Mouse (Mus musculus) gastrocnemius, postnatal 14 days (tissue): ENCODE data around the gene Crot. TPM values are rescaled to one million over a fixed set of nuclear protein-coding genes. Genes with fewer than 3 reads are reported as not detected.
"Not testable (repeated sequence)": the region's sequence is repeated elsewhere in the genome, so short reads cannot be mapped to it uniquely, and the experiment has no call there.

Experiments
- DNase-seq: peaks from one replicate; pipeline ENCODE4 v3.0.0; 2021; ENCODE audit warnings: mixed read lengths
- intact Hi-C: fragments of 180-260 bp; cut with DNase I; formaldehyde crosslinking; loops from one replicate; pipeline ENCODE4 v1.15.1; 2025; ENCODE audit warnings: low total_unique reads
- total RNA-seq, 2 experiments: library from RNA; stranded (reverse); gene quantifications; 2 replicates each; pipeline ENCODE4 v1.2.3; 2021

Gene Crot
- total RNA-seq, 2 experiments from 2014 or later: 26.9 to 27.3 TPM

DNA sequence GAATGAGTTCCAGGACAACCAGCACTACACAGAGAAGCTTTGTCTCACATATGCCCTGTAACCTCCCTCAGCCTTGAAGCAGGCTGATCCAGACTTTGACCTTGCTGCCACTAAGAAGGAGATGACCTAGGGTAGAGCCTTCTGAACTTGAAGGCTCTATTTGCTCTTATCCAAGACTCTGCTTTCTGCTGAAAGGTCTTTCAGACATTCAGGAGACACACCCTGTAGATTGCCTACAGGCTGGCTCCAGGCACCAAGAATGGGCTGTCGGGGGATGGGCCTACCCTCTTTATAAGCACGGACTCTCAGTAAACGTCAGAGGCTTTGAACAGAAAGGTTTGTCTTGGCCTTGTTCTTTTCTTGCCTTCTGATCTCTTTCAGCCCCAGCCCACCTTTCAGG lies 9.5 kb upstream of the Crot start:
- intact Hi-C loops, DNase-seq: not testable (repeated sequence)

- DNase-seq, intact Hi-C loops: not testable (repeated sequence)
These were observed 2.9 kb upstream of the Crot start for GRCm38 (mm10) chr5:9000006-9000405.

DNA sequence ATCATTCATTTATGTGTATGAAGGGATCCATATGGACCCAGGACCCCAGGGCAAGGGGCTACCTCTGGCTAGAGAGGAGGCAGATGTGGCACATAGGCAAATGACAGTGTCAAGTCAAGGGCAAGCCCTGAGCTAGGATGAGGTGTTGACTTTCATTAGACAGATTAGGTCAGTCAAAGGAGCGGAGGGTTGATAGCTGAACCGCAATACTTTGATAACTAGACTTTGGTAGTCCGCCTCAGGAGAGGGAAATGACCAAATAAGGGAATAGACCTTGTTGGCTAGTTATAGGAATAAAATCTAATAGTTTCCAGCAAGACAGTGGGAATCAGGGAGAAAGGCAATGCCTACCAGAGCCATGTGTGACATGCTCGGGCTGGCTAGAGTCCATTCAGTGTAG lies 2.0 kb upstream of the Crot start:
- intact Hi-C loops: no loop called here
- no peak for DNase-seq

GRCm38 (mm10) chr5:8997513-8997895 lies 380 bp upstream of the Crot start:
- intact Hi-C loops: no loop called here

DNA sequence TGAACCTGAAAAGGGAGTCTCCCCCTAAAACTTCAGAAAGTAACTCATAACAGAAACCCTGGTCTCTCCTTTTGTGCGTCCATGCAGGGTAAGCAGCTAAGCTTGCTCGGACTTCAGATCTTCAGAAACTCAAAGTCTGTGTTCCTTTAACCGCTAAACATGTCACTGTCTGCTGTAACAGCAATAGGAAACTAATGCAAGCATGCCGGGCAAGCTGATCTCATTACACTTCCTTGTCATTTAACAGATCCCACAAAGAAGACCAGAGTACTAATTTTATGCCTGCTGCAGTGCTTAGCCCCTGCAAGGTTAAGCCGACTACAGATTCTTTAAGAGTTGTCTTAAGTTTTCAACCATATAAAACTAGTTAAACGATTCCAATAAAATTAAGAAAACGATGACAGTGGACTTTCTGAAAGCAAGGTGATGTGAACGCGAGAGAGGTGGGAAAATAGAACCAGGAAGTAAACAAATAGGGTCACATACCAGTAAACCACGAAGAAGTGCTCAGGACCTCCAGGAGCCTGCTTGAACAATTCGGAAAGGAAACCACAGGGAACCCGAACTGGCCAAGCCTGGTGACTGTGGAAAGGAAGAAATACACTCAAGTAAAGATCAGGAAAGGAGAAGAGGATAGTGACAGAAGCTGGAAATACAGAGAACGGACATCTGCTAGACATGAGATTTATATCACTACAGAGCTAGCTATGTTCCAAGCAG lies 998 bp downstream of the Crot start:
- intact Hi-C loops: no loop called here
- no peak for DNase-seq

More at GRCm38 (mm10) chr5:8997513-8997895, 380 bp upstream of the Crot start:
- peak; percentile 43 for DNase-seq

GRCm38 (mm10) chr5:8991626-8992025 lies 5.5 kb downstream of the Crot start:
- intact Hi-C loops: no loop called here
- no peak for DNase-seq

DNA sequence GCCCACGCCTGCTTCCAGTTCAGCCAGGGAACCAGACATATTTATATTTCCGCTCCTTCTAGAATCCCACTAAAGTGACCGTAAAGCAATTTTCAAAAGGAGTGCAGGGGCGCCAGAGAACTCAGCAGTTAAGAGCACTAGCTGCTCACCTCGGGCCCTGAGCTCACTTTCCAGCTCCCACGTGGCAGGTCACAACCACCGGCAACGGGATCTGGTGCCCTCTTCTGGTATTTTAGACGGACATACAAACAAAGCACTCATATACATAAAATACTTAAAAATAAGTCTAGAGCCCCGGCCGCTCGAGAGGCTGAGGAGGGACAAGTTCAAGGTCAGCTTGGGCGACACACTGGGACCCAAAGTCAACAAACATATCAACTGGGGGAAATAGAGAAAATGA lies 6.6 kb downstream of the Crot start:
- intact Hi-C loops: no loop called here
- no peak for DNase-seq

DNA sequence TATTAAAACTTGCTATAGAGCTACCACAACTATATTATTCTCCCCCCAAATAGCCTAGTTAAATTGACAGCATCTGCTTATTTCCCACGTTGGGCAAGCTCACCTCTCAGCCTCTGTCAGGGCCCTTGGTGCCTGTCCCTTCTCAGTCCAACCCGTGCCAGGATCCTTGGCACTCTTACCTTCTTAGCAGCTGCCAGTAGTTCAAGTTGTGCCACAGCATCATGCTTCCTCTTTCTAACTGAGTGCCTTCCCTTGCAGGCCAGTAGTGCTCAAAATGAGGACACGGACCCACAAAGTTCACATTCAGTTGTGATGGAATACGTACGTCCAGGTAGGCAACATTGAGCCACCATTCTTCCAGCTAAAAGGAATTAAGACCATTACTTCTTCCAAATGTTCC lies 9.2 kb downstream of the Crot start:
- intact Hi-C loops: no loop called here

GRCm38 (mm10) chr5:8985470-8985869 lies 11.7 kb downstream of the Crot start:
- intact Hi-C loops: no loop called here

More for the DNA sequence above, 9.2 kb downstream of the Crot start:
- DNase-seq: no peak

GRCm38 (mm10) chr5:8974721-8975120 lies 22.4 kb downstream of the Crot start:
- intact Hi-C loops: no loop called here
- DNase-seq: no peak

More at GRCm38 (mm10) chr5:8985470-8985869, 11.7 kb downstream of the Crot start:
- DNase-seq: no peak

GRCm38 (mm10) chr5:8972355-8972754 lies 24.8 kb downstream of the Crot start:
- intact Hi-C loops: no loop called here
- DNase-seq: no peak

GRCm38 (mm10) chr5:8970694-8971093 lies 26.4 kb downstream of the Crot start:
- no peak for DNase-seq
- intact Hi-C loops: no loop called here

DNA sequence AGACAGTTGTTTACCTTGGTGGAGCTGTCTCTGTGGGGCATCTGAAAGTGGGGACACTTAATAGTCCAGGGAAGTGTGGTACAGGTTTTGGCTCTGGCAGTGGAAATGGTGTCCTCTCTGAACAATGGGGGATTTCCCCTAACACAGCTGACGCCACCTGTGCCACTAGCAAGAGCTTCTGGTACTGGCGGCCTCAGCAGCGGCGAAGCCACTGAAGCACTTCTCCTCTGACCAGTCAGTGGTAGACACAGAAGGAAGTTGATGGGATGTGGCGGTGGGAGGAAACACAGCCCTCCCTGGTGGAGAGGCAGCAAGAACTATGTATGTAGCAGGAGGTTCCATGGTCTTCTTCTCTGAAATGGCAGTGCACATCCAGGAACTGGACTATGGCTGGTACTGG lies 32.6 kb downstream of the Crot start:
- no peak for DNase-seq
- intact Hi-C loops: no loop called here

- intact Hi-C loops: no loop called here
- no peak for DNase-seq
These were observed 36.6 kb downstream of the Crot start for GRCm38 (mm10) chr5:8960534-8960933.

GRCm38 (mm10) chr5:8955544-8955943 lies 41.6 kb downstream of the Crot start:
- DNase-seq: no peak
- intact Hi-C loops: no loop called here

GRCm38 (mm10) chr5:8953660-8954059 lies 43.5 kb downstream of the Crot start:
- intact Hi-C loops: no loop called here

GRCm38 (mm10) chr5:8947423-8948110 lies 49.6 kb downstream of the Crot start:
- intact Hi-C loops: no loop called here
- no peak for DNase-seq

More at GRCm38 (mm10) chr5:8953660-8954059, 43.5 kb downstream of the Crot start:
- no peak for DNase-seq

DNA sequence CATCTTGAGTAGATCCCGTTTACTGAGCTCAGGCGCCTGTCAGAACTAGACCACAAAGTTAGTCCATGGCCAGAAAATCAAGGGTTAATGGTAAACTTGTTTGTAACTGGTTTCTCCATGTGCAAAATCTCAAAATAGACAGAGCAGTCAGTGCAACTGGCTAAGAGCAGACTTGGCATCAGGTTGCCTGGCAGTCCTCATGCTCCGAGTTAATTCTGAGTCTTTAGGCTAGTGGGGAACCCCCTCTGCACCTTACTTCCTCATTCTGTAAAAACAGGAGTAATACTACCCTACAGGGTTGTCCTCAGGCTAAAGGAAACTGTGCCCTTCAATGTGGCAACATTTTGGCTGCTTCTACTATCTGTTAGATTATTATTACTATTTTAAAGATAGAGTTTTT lies 53.3 kb downstream of the Crot start:
- intact Hi-C loops: no loop called here
- peak; percentile 41 for DNase-seq

GRCm38 (mm10) chr5:8941266-8941665 lies 55.9 kb downstream of the Crot start:
- intact Hi-C loops: not testable (repeated sequence)

DNA sequence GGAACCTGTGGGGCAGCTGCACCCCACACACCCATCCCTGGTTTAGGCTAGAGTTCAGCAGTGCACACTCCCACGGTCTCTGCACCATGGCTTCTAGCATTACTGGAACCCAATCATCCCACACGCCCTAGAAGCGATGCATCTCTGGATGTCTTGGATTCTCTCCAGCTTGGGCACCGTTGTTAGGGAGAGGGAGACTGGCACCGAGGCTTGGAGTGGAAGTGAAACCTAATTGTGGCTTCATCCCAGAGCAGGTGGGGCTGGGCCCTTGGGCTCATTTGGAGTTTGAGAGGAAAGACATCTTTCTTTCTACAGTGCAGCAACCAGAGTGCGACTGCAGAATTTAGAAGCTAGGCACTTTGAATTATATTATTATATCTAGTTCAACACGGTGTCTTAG lies 59.2 kb downstream of the Crot start:
- intact Hi-C loops: loop anchor here (10.0 kb wide), 1 partner anchor 107 kb away; no protein-coding TSS in a partner anchor
- no peak for DNase-seq

More at GRCm38 (mm10) chr5:8941266-8941665, 55.9 kb downstream of the Crot start:
- not testable (repeated sequence) for DNase-seq

DNA sequence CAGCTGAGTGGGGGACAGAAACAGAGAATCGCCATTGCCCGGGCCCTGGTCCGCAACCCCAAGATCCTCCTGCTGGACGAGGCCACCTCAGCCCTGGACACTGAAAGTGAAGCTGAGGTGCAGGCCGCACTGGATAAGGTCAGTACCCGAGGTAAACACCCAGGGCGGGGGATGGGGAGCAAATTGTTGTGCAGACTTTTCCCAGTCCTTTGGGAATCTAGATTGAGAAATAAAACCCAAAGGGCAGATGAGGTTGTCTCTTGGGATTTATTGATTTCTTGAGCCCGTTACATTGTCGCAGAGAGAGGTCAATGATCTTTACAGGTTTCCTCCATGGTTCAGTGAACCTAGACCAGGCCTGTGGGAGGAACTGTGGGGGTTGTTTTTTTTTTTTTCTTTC lies 68.7 kb downstream of the Crot start:
- intact Hi-C loops: loop anchor here (10.0 kb wide), 1 partner anchor 496 kb away; no protein-coding TSS in a partner anchor
- DNase-seq: no peak
